Mouse (Mus musculus): ENCODE results near the gene Gas2. TPM values are rescaled to one million over a fixed set of nuclear protein-coding genes. Genes with fewer than 3 reads are reported as not detected.

Gas2 gene
- polyA plus RNA-seq, 1 experiment from 2014 or later: 41.1 TPM

DNA sequence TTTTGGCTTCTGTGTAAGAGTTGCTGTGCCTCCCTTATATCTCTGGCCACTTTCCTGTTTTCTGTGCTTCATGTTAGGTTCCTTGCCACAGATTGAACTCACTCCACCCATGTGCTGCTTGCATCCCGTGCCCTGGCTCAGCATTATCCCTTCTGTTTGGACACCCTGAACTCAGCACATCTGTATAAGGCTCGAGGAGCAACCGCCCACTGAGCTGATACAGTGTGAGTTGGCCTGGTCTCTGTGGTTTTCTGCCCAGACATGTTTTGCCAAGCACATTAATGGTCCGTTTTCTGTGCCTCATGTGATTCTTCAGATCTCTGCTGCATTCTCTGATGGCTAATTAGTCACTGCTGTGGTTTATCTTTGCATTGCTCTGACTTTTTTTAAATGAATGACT lies 105.8 kb downstream of the Gas2 start:
- Histone ChIP-seq H3K27me3 (ENCODE audit: control insufficient read depth, insufficient read depth, low read length) (no peaks in the 10 kb centered on the region), H3K4me1 (replicated peaks; ENCODE audit: control insufficient read depth, insufficient read depth, low read length) (no peaks in the 10 kb centered on the region), H3K4me2 (replicated peaks; ENCODE audit: low read depth, low read length) (no peak overlapping the region), H3K9me3 (ENCODE audit: control insufficient read depth, low read length) (no peaks in the 10 kb centered on the region), H3K9ac (ENCODE audit: low read depth, low read length) (no peak overlapping the region), H3K4me3 (ENCODE audit: low read depth, low read length) (no peak overlapping the region), H3K27ac (ENCODE audit: low read depth, low read length) (no peak overlapping the region), H3K36me3 (ENCODE audit: control insufficient read depth, insufficient read depth, low read length) (no peaks in the 10 kb centered on the region)
- DNase-seq (ENCODE audit: low spot score): no peak
- WGBS: 77% methylated on average over 4 of the region's 4 CpGs
- no peak for ATAC-seq (ENCODE audit: low FRiP score)

DNA sequence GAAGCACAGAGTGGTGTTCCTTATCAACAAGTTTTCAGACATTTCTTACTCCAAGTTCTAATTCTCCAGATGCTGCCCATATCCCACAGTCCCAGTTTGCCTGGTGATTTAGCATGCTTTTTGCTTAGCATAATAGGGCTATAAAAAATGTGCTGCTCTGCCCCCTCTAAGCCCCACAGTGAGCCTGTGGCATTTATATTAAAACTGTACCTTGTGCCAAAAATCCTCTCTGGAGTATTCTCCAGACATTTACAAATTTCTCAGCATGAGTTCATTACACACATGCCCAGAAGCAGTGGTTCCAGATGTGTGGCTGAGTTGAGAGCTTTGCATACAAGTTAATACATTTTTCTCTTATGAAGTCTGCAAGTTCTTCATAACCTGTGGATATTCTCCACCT lies 107.6 kb downstream of the Gas2 start:
- no peaks in the 10 kb centered on the region for H3K4me1 ChIP-seq (replicated peaks; ENCODE audit: control insufficient read depth, insufficient read depth, low read length)
- H3K9me3 ChIP-seq (ENCODE audit: control insufficient read depth, low read length): no peaks in the 10 kb centered on the region
- no peak overlapping the region for H3K4me2 ChIP-seq (replicated peaks; ENCODE audit: low read depth, low read length)
- H3K36me3 ChIP-seq (ENCODE audit: control insufficient read depth, insufficient read depth, low read length): no peaks in the 10 kb centered on the region
- no peak overlapping the region for H3K4me3 ChIP-seq (ENCODE audit: low read depth, low read length)
- no peaks in the 10 kb centered on the region for H3K27me3 ChIP-seq (ENCODE audit: control insufficient read depth, insufficient read depth, low read length)
- ATAC-seq (ENCODE audit: low FRiP score) (no peak), DNase-seq (ENCODE audit: low spot score) (no peak)
- H3K27ac ChIP-seq (ENCODE audit: low read depth, low read length): no peak overlapping the region
- no peak overlapping the region for H3K9ac ChIP-seq (ENCODE audit: low read depth, low read length)

- Histone ChIP-seq H3K9me3 (ENCODE audit: control insufficient read depth, low read length) (no peaks in the 10 kb centered on the region), H3K4me1 (replicated peaks; ENCODE audit: control insufficient read depth, insufficient read depth, low read length) (no peaks in the 10 kb centered on the region), H3K4me3 (ENCODE audit: low read depth, low read length) (no peak overlapping the region), H3K4me2 (replicated peaks; ENCODE audit: low read depth, low read length) (no peak overlapping the region), H3K27ac (ENCODE audit: low read depth, low read length) (no peak overlapping the region), H3K36me3 (ENCODE audit: control insufficient read depth, insufficient read depth, low read length) (no peaks in the 10 kb centered on the region), H3K9ac (ENCODE audit: low read depth, low read length) (no peak overlapping the region), H3K27me3 (ENCODE audit: control insufficient read depth, insufficient read depth, low read length) (no peaks in the 10 kb centered on the region)
- ATAC-seq (ENCODE audit: low FRiP score) (peak; percentile 73), DNase-seq (ENCODE audit: low spot score) (peak; percentile 82)
- 37% methylated on average over 6 of the region's 6 CpGs for WGBS
These were observed 110.5 kb downstream of the Gas2 start for GRCm38 (mm10) chr7:51972252-51972855.

DNA sequence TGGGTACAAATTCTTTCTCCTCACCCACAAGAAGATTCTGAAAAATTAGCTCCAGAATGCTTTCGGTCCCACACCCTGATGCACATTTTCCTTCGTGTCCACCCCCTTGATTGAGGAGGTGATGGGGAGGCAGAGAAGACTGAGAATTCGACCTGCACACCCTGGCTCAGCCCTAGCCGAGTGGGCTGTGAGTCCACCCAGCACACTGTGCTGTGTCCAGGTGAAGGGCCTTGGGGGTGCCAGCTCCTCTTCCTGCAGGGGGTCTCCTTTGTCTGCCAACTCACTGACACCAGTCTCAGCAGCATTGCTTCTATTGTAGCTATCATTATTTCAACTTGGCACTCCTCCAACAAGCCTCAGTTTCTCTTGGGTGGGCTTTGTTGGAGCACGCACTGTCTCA lies 111.3 kb downstream of the Gas2 start:
- H3K4me2 ChIP-seq (replicated peaks; ENCODE audit: low read depth, low read length): no peak overlapping the region
- H3K9ac ChIP-seq (ENCODE audit: low read depth, low read length): no peak overlapping the region
- no peaks in the 10 kb centered on the region for H3K27me3 ChIP-seq (ENCODE audit: control insufficient read depth, insufficient read depth, low read length)
- DNase-seq (ENCODE audit: low spot score): no peak
- WGBS: 75% methylated on average over 5 of the region's 5 CpGs
- H3K4me1 ChIP-seq (replicated peaks; ENCODE audit: control insufficient read depth, insufficient read depth, low read length): no peaks in the 10 kb centered on the region
- H3K36me3 ChIP-seq (ENCODE audit: control insufficient read depth, insufficient read depth, low read length): no peaks in the 10 kb centered on the region
- ATAC-seq (ENCODE audit: low FRiP score): no peak
- no peaks in the 10 kb centered on the region for H3K9me3 ChIP-seq (ENCODE audit: control insufficient read depth, low read length)
- H3K27ac ChIP-seq (ENCODE audit: low read depth, low read length): no peak overlapping the region
- no peak overlapping the region for H3K4me3 ChIP-seq (ENCODE audit: low read depth, low read length)

- Histone ChIP-seq H3K9me3 (ENCODE audit: control insufficient read depth, low read length) (no peaks in the 10 kb centered on the region), H3K4me3 (ENCODE audit: low read depth, low read length) (no peak overlapping the region), H3K36me3 (ENCODE audit: control insufficient read depth, insufficient read depth, low read length) (no peaks in the 10 kb centered on the region), H3K9ac (ENCODE audit: low read depth, low read length) (no peak overlapping the region), H3K4me1 (replicated peaks; ENCODE audit: control insufficient read depth, insufficient read depth, low read length) (no peaks in the 10 kb centered on the region), H3K27ac (ENCODE audit: low read depth, low read length) (no peak overlapping the region), H3K4me2 (replicated peaks; ENCODE audit: low read depth, low read length) (no peak overlapping the region), H3K27me3 (ENCODE audit: control insufficient read depth, insufficient read depth, low read length) (no peaks in the 10 kb centered on the region)
- ATAC-seq (ENCODE audit: low FRiP score): no peak
- DNase-seq (ENCODE audit: low spot score): no peak
- 79% methylated on average over 2 of the region's 2 CpGs for WGBS
These were observed 111.7 kb downstream of the Gas2 start for GRCm38 (mm10) chr7:51973526-51973925.

GRCm38 (mm10) chr7:51975181-51975580 lies 113.4 kb downstream of the Gas2 start:
- no peak for DNase-seq (ENCODE audit: low spot score)
- Histone ChIP-seq H3K27me3 (ENCODE audit: control insufficient read depth, insufficient read depth, low read length) (no peaks in the 10 kb centered on the region), H3K4me2 (replicated peaks; ENCODE audit: low read depth, low read length) (no peak overlapping the region), H3K4me1 (replicated peaks; ENCODE audit: control insufficient read depth, insufficient read depth, low read length) (no peaks in the 10 kb centered on the region), H3K9me3 (ENCODE audit: control insufficient read depth, low read length) (no peaks in the 10 kb centered on the region), H3K4me3 (ENCODE audit: low read depth, low read length) (no peak overlapping the region), H3K9ac (ENCODE audit: low read depth, low read length) (no peak overlapping the region), H3K36me3 (ENCODE audit: control insufficient read depth, insufficient read depth, low read length) (no peaks in the 10 kb centered on the region), H3K27ac (ENCODE audit: low read depth, low read length) (no peak overlapping the region)
- 77% methylated on average over 6 of the region's 6 CpGs for WGBS
- ATAC-seq (ENCODE audit: low FRiP score): no peak

DNA sequence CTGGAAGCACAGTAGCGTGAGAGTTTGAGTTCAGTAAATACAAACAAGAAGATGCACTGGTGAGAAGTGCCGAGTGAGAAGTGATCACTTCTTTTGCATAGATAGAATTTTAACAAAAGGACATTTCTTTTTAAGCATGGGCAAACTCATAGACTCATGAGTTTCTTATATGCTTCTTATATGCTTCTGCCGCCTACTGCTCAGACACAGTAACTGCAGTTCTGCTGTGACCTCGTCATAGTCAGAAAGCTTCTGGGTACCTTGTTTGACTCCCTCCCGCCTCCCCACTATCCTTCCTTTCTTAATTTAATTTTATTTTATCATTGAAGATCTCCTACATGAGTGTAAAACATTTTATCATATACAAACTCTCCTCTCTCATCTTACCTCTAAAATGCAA lies 117.5 kb downstream of the Gas2 start:
- H3K27me3 ChIP-seq (ENCODE audit: control insufficient read depth, insufficient read depth, low read length): no peaks in the 10 kb centered on the region
- no peaks in the 10 kb centered on the region for H3K36me3 ChIP-seq (ENCODE audit: control insufficient read depth, insufficient read depth, low read length)
- no peak overlapping the region for H3K4me3 ChIP-seq (ENCODE audit: low read depth, low read length)
- no peak overlapping the region for H3K27ac ChIP-seq (ENCODE audit: low read depth, low read length)
- H3K4me1 ChIP-seq (replicated peaks; ENCODE audit: control insufficient read depth, insufficient read depth, low read length): no peaks in the 10 kb centered on the region
- H3K4me2 ChIP-seq (replicated peaks; ENCODE audit: low read depth, low read length): no peak overlapping the region
- no peaks in the 10 kb centered on the region for H3K9me3 ChIP-seq (ENCODE audit: control insufficient read depth, low read length)
- 49% methylated on average over 5 of the region's 5 CpGs for WGBS
- no peak overlapping the region for H3K9ac ChIP-seq (ENCODE audit: low read depth, low read length)
- DNase-seq (ENCODE audit: low spot score) (peak; percentile 17), ATAC-seq (ENCODE audit: low FRiP score) (no peak)

DNA sequence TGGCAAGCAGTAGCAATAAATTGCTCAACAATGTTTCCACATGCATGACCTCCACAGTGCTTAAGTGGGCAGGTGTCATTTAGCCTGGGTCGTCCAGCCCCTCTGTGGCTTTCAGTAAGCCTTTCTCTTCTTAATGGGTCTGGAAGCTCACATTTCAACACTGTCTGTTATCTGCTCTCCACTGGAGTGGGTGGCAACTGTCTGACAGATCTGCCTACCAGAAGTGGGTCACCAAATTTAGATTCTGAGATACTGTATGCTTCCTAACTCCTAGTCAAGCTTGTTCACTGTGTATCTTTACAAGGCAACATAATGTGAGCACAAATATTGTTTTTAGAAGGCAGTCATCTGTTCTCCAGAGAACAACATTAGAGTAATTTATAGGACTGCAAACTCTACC lies 120.5 kb downstream of the Gas2 start:
- 32% methylated on average over 1 of the region's 1 CpGs for WGBS
- H3K4me2 ChIP-seq (replicated peaks; ENCODE audit: low read depth, low read length): no peak overlapping the region
- no peaks in the 10 kb centered on the region for H3K36me3 ChIP-seq (ENCODE audit: control insufficient read depth, insufficient read depth, low read length)
- no peaks in the 10 kb centered on the region for H3K9me3 ChIP-seq (ENCODE audit: control insufficient read depth, low read length)
- DNase-seq (ENCODE audit: low spot score) (no peak), ATAC-seq (ENCODE audit: low FRiP score) (no peak)
- H3K27me3 ChIP-seq (ENCODE audit: control insufficient read depth, insufficient read depth, low read length): no peaks in the 10 kb centered on the region
- no peaks in the 10 kb centered on the region for H3K4me1 ChIP-seq (replicated peaks; ENCODE audit: control insufficient read depth, insufficient read depth, low read length)
- H3K4me3 ChIP-seq (ENCODE audit: low read depth, low read length): no peak overlapping the region
- H3K9ac ChIP-seq (ENCODE audit: low read depth, low read length): no peak overlapping the region
- H3K27ac ChIP-seq (ENCODE audit: low read depth, low read length): no peak overlapping the region

GRCm38 (mm10) chr7:51985763-51986162 lies 123.9 kb downstream of the Gas2 start:
- no peaks in the 10 kb centered on the region for H3K36me3 ChIP-seq (ENCODE audit: control insufficient read depth, insufficient read depth, low read length)
- no peak overlapping the region for H3K4me3 ChIP-seq (ENCODE audit: low read depth, low read length)
- ATAC-seq (ENCODE audit: low FRiP score): no peak
- no peak overlapping the region for H3K4me2 ChIP-seq (replicated peaks; ENCODE audit: low read depth, low read length)
- H3K27me3 ChIP-seq (ENCODE audit: control insufficient read depth, insufficient read depth, low read length): no peaks in the 10 kb centered on the region
- WGBS: 81% methylated on average over 6 of the region's 6 CpGs
- DNase-seq (ENCODE audit: low spot score): no peak
- H3K9ac ChIP-seq (ENCODE audit: low read depth, low read length): no peak overlapping the region
- no peaks in the 10 kb centered on the region for H3K4me1 ChIP-seq (replicated peaks; ENCODE audit: control insufficient read depth, insufficient read depth, low read length)
- H3K9me3 ChIP-seq (ENCODE audit: control insufficient read depth, low read length): no peaks in the 10 kb centered on the region
- no peak overlapping the region for H3K27ac ChIP-seq (ENCODE audit: low read depth, low read length)
